Mouse (Mus musculus) megakaryocyte-erythroid progenitor cell, adult 5-6 weeks (primary cell): ENCODE measurements around the gene Prss8. TPM values are rescaled to one million over a fixed set of nuclear protein-coding genes. Genes with fewer than 3 reads are reported as not detected.
"Not testable (repeated sequence)": the region's sequence is repeated elsewhere in the genome, so short reads cannot be mapped to it uniquely, and the experiment has no call there.

ENCODE experiments used
- ATAC-seq: replicated peaks from 2 replicates; pipeline ENCODE4 v1.8.0; 2016; ENCODE audit warnings: mild to moderate bottlenecking, inconsistent platforms; ENCODE audit not compliant: severe bottlenecking, poor library complexity, low FRiP score, low TSS enrichment
- total RNA-seq, 2 experiments: library from RNA; stranded (forward) in 1 of 2; stranded (reverse) in 1 of 2; fragments of 200-1000, 215-1000 nt in 1 of 2; fragments of >200 nt in 1 of 2; fragmentation: Nextera tagmentation in 1 of 2; gene quantifications; 2 replicates each; pipeline ENCODE4 v1.2.3; 2014 to 2017

Gene Prss8
- total RNA-seq, 2 experiments from 2014 or later = not detected

GRCm38 (mm10) chr7:127899997-127900396 is 29.9 kb downstream of the Prss8 start:
- 0 out of 2 replicates have a peak, but pooled peaks have one; percentile 13 for ATAC-seq

- no peak for ATAC-seq
Measured at GRCm38 (mm10) chr7:127898179-127898956, 31.5 kb downstream of the Prss8 start.

GRCm38 (mm10) chr7:127897542-127897941 is 32.4 kb downstream of the Prss8 start:
- no peak for ATAC-seq

GRCm38 (mm10) chr7:127896384-127896783 is 33.5 kb downstream of the Prss8 start:
- no peak for ATAC-seq

- ATAC-seq = not testable (repeated sequence)
Measured at GRCm38 (mm10) chr7:127895891-127896290, 34.0 kb downstream of the Prss8 start.

- peak; percentile 96 for ATAC-seq
Measured at GRCm38 (mm10) chr7:127895442-127895841, 34.5 kb downstream of the Prss8 start, which contains the start of the genes Gm21974 and Vkorc1. TSS of gene Gm21974 (minus strand) at chr7:127895454. TSS of gene Vkorc1 (minus strand) at chr7:127895617.

- ATAC-seq = no peak
Measured at GRCm38 (mm10) chr7:127894480-127894879, 35.4 kb downstream of the Prss8 start.

- ATAC-seq = no peak
Measured at GRCm38 (mm10) chr7:127890798-127891197, 39.1 kb downstream of the Prss8 start, which contains the start of gene Prss53. TSS of gene Prss53 (minus strand) at chr7:127890970.

GRCm38 (mm10) chr7:127888821-127889220 is 41.1 kb downstream of the Prss8 start:
- ATAC-seq = no peak

- no peak for ATAC-seq
Measured at GRCm38 (mm10) chr7:127887781-127888180, 42.1 kb downstream of the Prss8 start.

- no peak for ATAC-seq
Measured at GRCm38 (mm10) chr7:127887191-127887590, 42.7 kb downstream of the Prss8 start.

GRCm38 (mm10) chr7:127886551-127886950 is 43.4 kb downstream of the Prss8 start:
- ATAC-seq = no peak

GRCm38 (mm10) chr7:127885951-127886350 is 44.0 kb downstream of the Prss8 start:
- ATAC-seq = 0 out of 2 replicates have a peak, but pooled peaks have one; percentile 16

- ATAC-seq = no peak
Measured at GRCm38 (mm10) chr7:127880431-127880830, 49.5 kb downstream of the Prss8 start.

GRCm38 (mm10) chr7:127879301-127879700 is 50.6 kb downstream of the Prss8 start:
- no peak for ATAC-seq

GRCm38 (mm10) chr7:127876467-127877348 is 53.2 kb downstream of the Prss8 start, which contains the start of gene Zfp668:
TSS of gene Zfp668 (minus strand) at chr7:127876828.
- ATAC-seq = peak; percentile 75

- peak; percentile 41 for ATAC-seq
Measured at GRCm38 (mm10) chr7:127876041-127876466, 53.9 kb downstream of the Prss8 start, which contains the start of gene Zfp646. TSS of gene Zfp646 (plus strand) at chr7:127876221.
